Mouse (Mus musculus) cerebellum, adult 9-10 months (tissue): ENCODE data around the gene Sf3b2.
"Not testable (repeated sequence)": the region's sequence is repeated elsewhere in the genome, so short reads cannot be mapped to it uniquely, and the experiment has no call there.

ENCODE experiments used
- DNase-seq: peaks from one replicate; pipeline ENCODE4 v3.0.0; 2022

Sf3b2 gene

GRCm38 (mm10) chr19:5272801-5273733 is 22.2 kb downstream of the Sf3b2 start, which contains the start of gene Pacs1:
Gene Pacs1, minus strand, starts transcription at chr19:5273119.
- DNase-seq = peak; percentile 78

- DNase-seq = peak; percentile 42
Measured at GRCm38 (mm10) chr19:5272326-5272795, 22.9 kb downstream of the Sf3b2 start.

- no peak for DNase-seq
Measured at GRCm38 (mm10) chr19:5271430-5271829, 23.8 kb downstream of the Sf3b2 start.

- DNase-seq = no peak
Measured at GRCm38 (mm10) chr19:5269392-5269791, 25.9 kb downstream of the Sf3b2 start.

GRCm38 (mm10) chr19:5268875-5269274 is 26.4 kb downstream of the Sf3b2 start:
- DNase-seq = no peak

- DNase-seq = no peak
Measured at GRCm38 (mm10) chr19:5268017-5268416, 27.2 kb downstream of the Sf3b2 start.

GRCm38 (mm10) chr19:5267015-5267414 is 28.2 kb downstream of the Sf3b2 start:
- no peak for DNase-seq

- DNase-seq = no peak
Measured at GRCm38 (mm10) chr19:5257140-5257539, 38.1 kb downstream of the Sf3b2 start.

GRCm38 (mm10) chr19:5236981-5237380 is 58.3 kb downstream of the Sf3b2 start:
- DNase-seq = not testable (repeated sequence)

GRCm38 (mm10) chr19:5232696-5233095 is 62.6 kb downstream of the Sf3b2 start:
- no peak for DNase-seq

GRCm38 (mm10) chr19:5230110-5230509 is 65.1 kb downstream of the Sf3b2 start:
- no peak for DNase-seq

- DNase-seq = no peak
Measured at GRCm38 (mm10) chr19:5224624-5225023, 70.6 kb downstream of the Sf3b2 start.

GRCm38 (mm10) chr19:5224077-5224476 is 71.2 kb downstream of the Sf3b2 start:
- DNase-seq = no peak
